Mouse (Mus musculus) liver, embryonic 15.5 days (tissue): ENCODE data around the gene Mrps21. TPM values are rescaled to one million over a fixed set of nuclear protein-coding genes. Genes with fewer than 3 reads are reported as not detected.

Experiments used
- polyA plus RNA-seq: library from polyadenylated mRNA; unstranded; fragments of >200 nt; fragmentation: Nextera tagmentation; extraction: Ambion mirVana; gene quantifications from 2 replicates; pipeline ENCODE4 v1.2.1, GENCODE M21; 2015

Gene Mrps21
- polyA plus RNA-seq, 1 experiment from 2014 or later: 166 TPM

Other genes starting within 250 kb of the Mrps21 start
- gene Ensa, start 246.5 kb downstream of the Mrps21 start, polyA plus RNA-seq: 32.7 and 35.9 TPM in 2 replicates
- 34.8 and 39.0 TPM in 2 replicates for gene Mcl1, start 212.7 kb downstream of the Mrps21 start, polyA plus RNA-seq
- 0.79 and 1.0 TPM in 2 replicates for gene Adamtsl4, start 183.6 kb downstream of the Mrps21 start, polyA plus RNA-seq
- 17.4 and 18.2 TPM in 2 replicates for gene Ecm1, start 131.9 kb downstream of the Mrps21 start, polyA plus RNA-seq
- 33.8 and 38.0 TPM in 2 replicates for gene Tars2, start 111.3 kb downstream of the Mrps21 start, polyA plus RNA-seq
- gene Rprd2, start 52.7 kb downstream of the Mrps21 start, polyA plus RNA-seq: 6.5 and 6.8 TPM in 2 replicates
- gene Prpf3, start 15.6 kb downstream of the Mrps21 start, polyA plus RNA-seq: 22.7 and 23.9 TPM in 2 replicates
- gene Ciart, start 10.7 kb upstream of the Mrps21 start, polyA plus RNA-seq: 1.2 and 1.4 TPM in 2 replicates
- gene BC028528, start 20.5 kb upstream of the Mrps21 start, polyA plus RNA-seq: 6.6 and 7.0 TPM in 2 replicates
- gene Aph1a, start 22.4 kb upstream of the Mrps21 start, polyA plus RNA-seq: 11.8 and 13.3 TPM in 2 replicates
- gene Car14, start 33.2 kb upstream of the Mrps21 start, polyA plus RNA-seq: 11.8 and 15.6 TPM in 2 replicates
- gene Anp32e, start 57.7 kb upstream of the Mrps21 start, polyA plus RNA-seq: 117 and 129 TPM in 2 replicates
- 5.9 and 6.6 TPM in 2 replicates for gene Plekho1, start 124.5 kb upstream of the Mrps21 start, polyA plus RNA-seq
- 12.6 and 14.1 TPM in 2 replicates for gene Vps45, start 186.9 kb upstream of the Mrps21 start, polyA plus RNA-seq
- gene Otud7b, start 233.0 kb upstream of the Mrps21 start, polyA plus RNA-seq: 10.3 and 12.0 TPM in 2 replicates